Mouse (Mus musculus) hindbrain, postnatal 0 days (tissue): Measurements from ENCODE around the gene Trp53. TPM values are rescaled to one million over a fixed set of nuclear protein-coding genes. Genes with fewer than 3 reads are reported as not detected.
A peak's percentile ranks its signal among the peaks of the same experiment; 100 is the strongest.

ENCODE experiments used
- ATAC-seq: fragments of 200-750 bp; cut with Nextera tagmentation; 2 replicates; pipeline ENCODE4 v1.8.0; 2017; ENCODE audit warnings: mild to moderate bottlenecking, moderate TSS enrichment, moderate library complexity
- DNase-seq: peaks from one replicate; pipeline ENCODE4 v3.0.0-alpha.2; 2015; ENCODE audit warnings: low spot score
- H3K27ac ChIP-seq: fragments of 300-500 bp; sonication (generic); 2 replicates; pipeline ENCODE4 v1.5.1; 2014; ENCODE audit warnings: mild to moderate bottlenecking
- H3K27me3 ChIP-seq: fragments of 300-500 bp; sonication (generic); 2 replicates; pipeline ENCODE4 v1.6.1; 2014; ENCODE audit warnings: low read length, mixed read lengths; ENCODE audit not compliant: insufficient read depth
- H3K36me3 ChIP-seq: fragments of 300-500 bp; sonication (generic); 2 replicates; pipeline ENCODE4 v1.6.1; 2014; ENCODE audit warnings: low read length, mixed read lengths; ENCODE audit not compliant: insufficient read depth
- H3K4me1 ChIP-seq: fragments of 300-500 bp; sonication (generic); 2 replicates; pipeline ENCODE4 v1.6.1; 2014; ENCODE audit warnings: antibody characterized with exemption, low read length, mixed read lengths; ENCODE audit not compliant: insufficient read depth
- H3K4me2 ChIP-seq: fragments of 300-500 bp; sonication (generic); 2 replicates; pipeline ENCODE4 v1.6.1; 2014; ENCODE audit warnings: low read depth, mild to moderate bottlenecking, low read length, moderate library complexity, mixed read lengths
- H3K4me3 ChIP-seq: fragments of 300-500 bp; sonication (generic); 2 replicates; pipeline ENCODE4 v1.5.1; 2014; ENCODE audit warnings: low read length
- H3K9ac ChIP-seq: fragments of 300-500 bp; sonication (generic); replicated peaks from 2 replicates; pipeline ENCODE4 v1.6.1; 2014; ENCODE audit warnings: mild to moderate bottlenecking, low read length, moderate library complexity, mixed read lengths
- H3K9me3 ChIP-seq: fragments of 300-500 bp; sonication (generic); 2 replicates; pipeline ENCODE4 v1.6.1; 2016; ENCODE audit warnings: low read length, mixed read lengths
- CTCF ChIP-seq: IDR thresholded peaks from 2 replicates; pipeline ENCODE4 v1.5.1; 2016; ENCODE audit warnings: antibody characterized with exemption, control low read depth, low read depth
- WGBS: fragments of 180-500 bp; shearing (Covaris S2); extraction: QIAGEN DNeasy Blood & Tissue Kit; methylation state at CpG from one replicate; pipeline ENCODE4 v1.1.7; 2014; 5-methylcytosine and 5-hydroxymethylcytosine counted together
- polyA plus RNA-seq: library from polyadenylated mRNA; unstranded; fragments of >200 nt; fragmentation: Nextera tagmentation; extraction: Ambion mirVana; gene quantifications from 2 replicates; pipeline ENCODE4 v1.2.1, GENCODE M21; 2015
- total RNA-seq: library from RNA; depleted of rRNA; stranded (reverse); fragments of >200 nt; gene quantifications from 2 replicates; pipeline ENCODE4 v1.2.3, GENCODE M21; 2014

Trp53 gene
- total and polyA plus RNA-seq, 2 experiments from 2014 or later: 37.4 to 41.5 TPM

- Histone ChIP-seq H3K4me2 (peak overlapping the region; percentile 94), H3K9ac (no peak overlapping the region), H3K4me1 (peaks cover 39% of the 10 kb centered on the region), H3K9me3 (no peaks in the 10 kb centered on the region), H3K27me3 (no peaks in the 10 kb centered on the region), H3K27ac (peak overlapping the region; percentile 59), H3K36me3 (no peaks in the 10 kb centered on the region), H3K4me3 (peak overlapping the region; percentile 64)
- ATAC-seq (peak; percentile 75), DNase-seq (peak; percentile 72)
- TF ChIP-seq CTCF: no peak
- WGBS: 19% methylated on average over 16 of the region's 16 CpGs
These were observed 19.0 kb upstream of the Trp53 start for GRCm38 (mm10) chr11:69560896-69561854.

DNA sequence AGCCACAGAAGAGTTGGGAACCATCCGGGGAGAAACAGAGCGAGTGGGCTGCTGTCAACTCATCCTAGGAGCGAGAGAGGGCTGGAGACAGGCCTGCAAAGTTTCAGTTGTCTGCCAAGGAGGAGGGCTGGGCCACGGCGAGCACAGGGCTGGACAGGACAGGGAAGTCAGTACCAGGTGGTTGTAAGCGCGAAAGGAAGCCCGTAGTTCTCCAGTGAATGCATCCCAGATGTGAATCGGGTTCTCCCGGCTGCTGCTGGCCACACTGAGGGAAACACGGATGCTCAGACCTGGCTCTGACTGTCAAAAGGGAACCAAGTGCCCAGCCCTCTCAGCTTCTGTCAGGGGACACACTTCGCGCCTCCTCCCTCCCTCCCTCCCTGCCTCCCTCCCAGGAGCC is 16.8 kb upstream of the Trp53 start:
- Histone ChIP-seq H3K9ac (no peak overlapping the region), H3K4me3 (no peak overlapping the region), H3K36me3 (no peaks in the 10 kb centered on the region; the same call in 1 of the 2 replicates), H3K9me3 (no peaks in the 10 kb centered on the region), H3K27ac (no peak overlapping the region), H3K4me1 (peaks cover 25% of the 10 kb centered on the region), H3K4me2 (no peak overlapping the region), H3K27me3 (no peaks in the 10 kb centered on the region)
- DNase-seq (no peak), ATAC-seq (no peak)
- TF ChIP-seq CTCF: no peak
- 90% methylated on average over 13 of the region's 13 CpGs for WGBS

DNA sequence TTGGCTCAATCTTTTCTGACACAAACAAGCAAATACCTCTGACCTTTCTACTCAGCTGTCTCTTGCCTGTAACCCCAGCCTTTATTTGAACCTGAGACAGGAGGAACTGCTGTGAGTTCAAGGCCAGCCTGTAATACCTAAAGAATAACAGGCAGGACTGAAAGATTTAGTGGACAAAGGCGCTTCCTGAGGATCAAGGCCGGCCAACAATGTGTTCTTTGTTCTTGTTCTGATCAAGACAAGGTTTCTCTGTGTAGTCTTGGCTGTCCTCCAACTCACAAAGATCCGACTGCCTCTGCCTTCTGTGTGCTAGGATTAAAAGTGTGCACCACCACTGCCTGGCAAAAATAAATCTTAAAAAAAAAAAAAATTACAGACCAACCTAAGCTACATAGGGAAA is 15.8 kb upstream of the Trp53 start:
- Histone ChIP-seq H3K27ac (no peak overlapping the region), H3K27me3 (no peaks in the 10 kb centered on the region), H3K4me2 (no peak overlapping the region), H3K4me1 (peaks cover 14% of the 10 kb centered on the region; the same call in 1 of the 2 replicates), H3K9ac (no peak overlapping the region), H3K36me3 (no peaks in the 10 kb centered on the region; the same call in 1 of the 2 replicates), H3K4me3 (no peak overlapping the region), H3K9me3 (no peaks in the 10 kb centered on the region)
- 27% methylated on average over 3 of the region's 3 CpGs for WGBS
- no peak for ATAC-seq
- DNase-seq: no peak
- TF ChIP-seq CTCF: no peak

- H3K4me1 ChIP-seq: peaks cover 13% of the 10 kb centered on the region; the same call in 1 of the 2 replicates
- DNase-seq (no peak), ATAC-seq (no peak)
- H3K9ac ChIP-seq: no peak overlapping the region
- H3K27me3 ChIP-seq: no peaks in the 10 kb centered on the region
- H3K4me2 ChIP-seq: no peak overlapping the region
- 77% methylated on average over 8 of the region's 8 CpGs for WGBS
- H3K36me3 ChIP-seq: peaks cover 6% of the 10 kb centered on the region; the same call in 1 of the 2 replicates
- H3K4me3 ChIP-seq: no peak overlapping the region
- no peak overlapping the region for H3K27ac ChIP-seq
- H3K9me3 ChIP-seq: no peaks in the 10 kb centered on the region
- no peak for TF ChIP-seq CTCF
These were observed 15.0 kb upstream of the Trp53 start for GRCm38 (mm10) chr11:69565131-69565530.

DNA sequence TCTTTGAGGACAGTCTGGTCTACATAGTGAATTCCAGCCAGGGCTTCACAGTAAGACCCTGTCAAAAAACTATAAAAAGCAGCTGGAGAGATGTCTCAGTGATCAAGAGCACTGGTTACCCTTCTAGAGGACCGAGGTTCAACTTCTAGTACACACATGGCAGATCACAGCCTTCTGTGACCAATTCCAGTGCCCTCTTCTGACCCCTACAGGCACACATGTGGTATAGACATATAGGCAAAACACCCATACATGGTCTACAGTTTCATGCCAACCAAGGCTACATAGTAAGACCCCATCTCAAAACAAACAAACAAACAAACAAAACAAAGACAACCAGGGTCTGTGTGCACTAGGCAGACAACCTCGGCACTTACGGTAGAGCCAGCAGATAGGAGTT is 4.9 kb upstream of the Trp53 start:
- Histone ChIP-seq H3K9me3 (no peaks in the 10 kb centered on the region), H3K4me2 (no peak overlapping the region), H3K9ac (no peak overlapping the region), H3K4me1 (peaks cover 10% of the 10 kb centered on the region), H3K27ac (no peak overlapping the region), H3K27me3 (no peaks in the 10 kb centered on the region), H3K4me3 (no peak overlapping the region), H3K36me3 (0 out of 2 replicates have a peak, but pooled peaks cover 12% of the 10 kb centered on the region)
- 55% methylated on average over 3 of the region's 3 CpGs for WGBS
- no peak for ATAC-seq
- DNase-seq: peak; percentile 55
- peak; percentile 69 for TF ChIP-seq CTCF

GRCm38 (mm10) chr11:69576307-69576706 is 3.9 kb upstream of the Trp53 start:
- H3K27ac ChIP-seq: no peak overlapping the region
- no peaks in the 10 kb centered on the region for H3K27me3 ChIP-seq
- WGBS: 75% methylated on average over 5 of the region's 5 CpGs
- 0 out of 2 replicates have a peak, but pooled peaks cover 7% of the 10 kb centered on the region for H3K36me3 ChIP-seq
- H3K4me1 ChIP-seq: peaks cover 10% of the 10 kb centered on the region
- ATAC-seq: no peak
- DNase-seq: no peak
- no peaks in the 10 kb centered on the region for H3K9me3 ChIP-seq
- no peak overlapping the region for H3K4me3 ChIP-seq
- H3K4me2 ChIP-seq: no peak overlapping the region
- TF ChIP-seq CTCF: no peak
- H3K9ac ChIP-seq: no peak overlapping the region

DNA sequence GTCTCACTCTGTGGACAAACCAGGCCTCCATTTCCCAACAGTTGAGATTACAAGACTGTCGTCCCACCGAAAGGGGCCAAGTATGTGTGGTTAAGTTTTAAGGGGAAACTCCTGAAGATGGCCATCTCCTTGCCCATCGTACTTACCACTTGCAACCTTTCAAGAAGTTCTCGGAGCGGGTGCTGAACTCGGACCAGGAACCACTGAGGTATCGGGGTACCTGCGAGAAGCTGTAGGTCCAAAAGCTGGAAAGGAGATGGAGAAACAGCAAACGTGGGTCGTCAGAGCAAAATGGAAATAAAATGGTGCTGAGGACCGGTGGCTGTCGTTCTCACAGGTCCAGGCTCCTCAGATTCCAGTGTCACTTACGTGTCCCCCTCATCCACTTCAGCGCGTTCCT is 1.9 kb upstream of the Trp53 start:
- H3K9me3 ChIP-seq: no peaks in the 10 kb centered on the region
- no peaks in the 10 kb centered on the region for H3K36me3 ChIP-seq
- H3K9ac ChIP-seq: peak overlapping the region; percentile 68
- H3K27me3 ChIP-seq: no peaks in the 10 kb centered on the region
- H3K27ac ChIP-seq: peak overlapping the region; percentile 66; the same call in 1 of the 2 replicates
- ATAC-seq (no peak), DNase-seq (no peak)
- H3K4me2 ChIP-seq: peak overlapping the region; percentile 90
- H3K4me1 ChIP-seq: peaks cover 10% of the 10 kb centered on the region
- 16% methylated on average over 15 of the region's 15 CpGs for WGBS
- peak overlapping the region; percentile 80 for H3K4me3 ChIP-seq
- no peak for TF ChIP-seq CTCF
